Mouse (Mus musculus): ENCODE results near the gene Anxa5. TPM values are rescaled to one million over a fixed set of nuclear protein-coding genes. Genes with fewer than 3 reads are reported as not detected.

The Anxa5 gene
- polyA plus RNA-seq, 1 experiment = 45.1 TPM

DNA sequence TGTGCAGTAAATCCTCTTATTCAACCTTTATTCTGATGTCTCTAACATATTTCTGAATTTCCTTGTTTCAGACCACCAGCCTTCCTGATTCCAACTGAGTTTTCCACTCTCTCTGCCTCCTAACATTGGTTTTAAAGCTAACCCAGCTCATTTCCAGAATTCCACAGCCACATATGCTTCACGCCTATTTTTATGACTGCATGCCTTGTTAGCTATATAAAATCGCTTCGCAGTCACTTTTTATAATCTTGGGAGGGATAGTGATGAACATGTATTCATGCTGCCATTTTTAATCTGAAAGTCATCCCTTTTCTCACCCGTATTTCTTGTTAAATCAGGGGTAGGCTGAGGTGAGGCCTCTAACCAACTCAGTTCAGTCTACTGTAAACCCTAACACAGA lies 8.6 kb upstream of the Anxa5 start:
- TF ChIP-seq POLR2A (IDR thresholded peaks at IDR 0.05; ENCODE audit: borderline replicate concordance, control insufficient read depth, low read depth, low read length) (no peak), CTCF (IDR thresholded peaks at IDR 0.05; ENCODE audit: control insufficient read depth, insufficient read depth, low read length) (no peak)
- Histone ChIP-seq H3K4me1 (ENCODE audit: control insufficient read depth, insufficient read depth, low read length) (no peaks in the 10 kb centered on the region), H3K4me3 (replicated peaks; ENCODE audit: control insufficient read depth, low read depth, low read length) (no peak overlapping the region), H3K27ac (ENCODE audit: control insufficient read depth, insufficient read depth, low read depth, low read length, poor library complexity) (no peak overlapping the region)
- 81% methylated on average over 4 of the region's 4 CpGs for WGBS

DNA sequence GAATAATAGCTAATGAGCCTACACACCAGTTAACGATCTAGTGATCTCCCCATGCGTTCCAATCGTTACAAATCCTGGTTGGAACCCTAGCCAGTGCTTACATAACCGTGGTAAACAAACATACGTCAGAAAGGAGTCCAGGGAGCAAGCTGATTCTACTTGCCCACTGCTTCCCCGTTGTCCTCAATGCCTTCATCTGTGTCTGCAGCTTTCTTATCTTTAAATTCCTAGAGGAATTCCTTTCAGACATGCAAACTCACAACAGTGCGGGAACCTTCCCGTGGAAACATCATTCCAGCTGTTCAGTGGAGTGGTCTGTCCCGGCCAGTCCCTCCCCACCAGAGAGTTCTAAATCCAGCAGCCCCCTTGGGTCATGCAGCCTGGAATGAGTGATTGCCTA lies 7.2 kb upstream of the Anxa5 start:
- TF ChIP-seq CTCF (IDR thresholded peaks at IDR 0.05; ENCODE audit: control insufficient read depth, insufficient read depth, low read length) = no peak
- TF ChIP-seq POLR2A (IDR thresholded peaks at IDR 0.05; ENCODE audit: borderline replicate concordance, control insufficient read depth, low read depth, low read length) = no peak
- Histone ChIP-seq H3K27ac (ENCODE audit: control insufficient read depth, insufficient read depth, low read depth, low read length, poor library complexity) (no peak overlapping the region), H3K4me1 (ENCODE audit: control insufficient read depth, insufficient read depth, low read length) (no peaks in the 10 kb centered on the region), H3K4me3 (replicated peaks; ENCODE audit: control insufficient read depth, low read depth, low read length) (no peak overlapping the region)
- 66% methylated on average over 9 of the region's 9 CpGs for WGBS

DNA sequence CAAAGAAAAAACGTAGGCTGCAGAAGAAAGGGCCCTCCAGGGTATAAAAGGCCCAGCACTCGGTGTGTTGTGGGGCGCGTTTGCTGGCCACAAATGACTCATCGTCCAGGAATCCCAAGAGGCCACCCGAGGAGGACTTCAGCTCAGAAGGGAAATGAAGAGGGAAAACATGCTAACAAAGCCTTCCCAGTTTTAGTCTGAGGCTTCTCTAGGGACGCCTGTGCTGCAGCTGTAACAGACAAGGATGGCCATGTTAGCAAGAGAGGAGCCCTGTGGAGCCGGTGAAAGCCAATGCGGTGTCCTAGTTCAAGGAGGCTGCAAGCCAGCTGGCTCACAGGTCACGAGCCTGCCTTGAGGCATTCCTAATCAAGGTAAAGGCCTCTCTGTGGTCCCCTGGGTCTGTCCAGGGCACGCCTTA lies 6.1 kb upstream of the Anxa5 start:
- WGBS = 63% methylated on average over 11 of the region's 11 CpGs

DNA sequence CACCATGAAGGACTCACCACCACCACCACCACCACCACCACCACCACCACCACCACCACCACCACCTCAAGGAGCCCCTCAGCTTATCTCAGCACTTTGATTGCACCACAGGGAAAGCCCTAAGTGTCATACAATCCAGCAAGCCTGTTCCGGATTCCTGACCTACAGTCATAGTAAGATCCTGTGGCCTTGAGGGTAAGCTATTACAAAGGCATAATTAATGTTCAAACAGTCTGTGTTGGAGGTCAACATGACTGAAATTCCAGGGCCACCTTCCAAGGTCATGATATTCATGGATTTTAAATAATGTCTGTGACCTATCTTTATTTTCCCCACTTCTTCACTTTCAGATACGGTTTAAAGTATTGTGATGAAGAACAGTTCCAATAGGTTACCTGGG lies 4.8 kb upstream of the Anxa5 start:
- 83% methylated on average over 2 of the region's 2 CpGs for WGBS
- no peak overlapping the region for H3K4me3 ChIP-seq (replicated peaks; ENCODE audit: control insufficient read depth, low read depth, low read length)
- peaks cover 2% of the 10 kb centered on the region; the same call in 1 of the 2 replicates for H3K4me1 ChIP-seq (ENCODE audit: control insufficient read depth, insufficient read depth, low read length)
- no peak overlapping the region for H3K27ac ChIP-seq (ENCODE audit: control insufficient read depth, insufficient read depth, low read depth, low read length, poor library complexity)
- TF ChIP-seq POLR2A (IDR thresholded peaks at IDR 0.05; ENCODE audit: borderline replicate concordance, control insufficient read depth, low read depth, low read length) = no peak
- no peak for TF ChIP-seq CTCF (IDR thresholded peaks at IDR 0.05; ENCODE audit: control insufficient read depth, insufficient read depth, low read length)

More for the DNA sequence above, 6.1 kb upstream of the Anxa5 start:
- TF ChIP-seq CTCF (IDR thresholded peaks at IDR 0.05; ENCODE audit: control insufficient read depth, insufficient read depth, low read length) = no peak
- TF ChIP-seq POLR2A (IDR thresholded peaks at IDR 0.05; ENCODE audit: borderline replicate concordance, control insufficient read depth, low read depth, low read length) = no peak
- Histone ChIP-seq H3K4me1 (ENCODE audit: control insufficient read depth, insufficient read depth, low read length) (no peaks in the 10 kb centered on the region), H3K27ac (ENCODE audit: control insufficient read depth, insufficient read depth, low read depth, low read length, poor library complexity) (no peak overlapping the region), H3K4me3 (replicated peaks; ENCODE audit: control insufficient read depth, low read depth, low read length) (no peak overlapping the region)

DNA sequence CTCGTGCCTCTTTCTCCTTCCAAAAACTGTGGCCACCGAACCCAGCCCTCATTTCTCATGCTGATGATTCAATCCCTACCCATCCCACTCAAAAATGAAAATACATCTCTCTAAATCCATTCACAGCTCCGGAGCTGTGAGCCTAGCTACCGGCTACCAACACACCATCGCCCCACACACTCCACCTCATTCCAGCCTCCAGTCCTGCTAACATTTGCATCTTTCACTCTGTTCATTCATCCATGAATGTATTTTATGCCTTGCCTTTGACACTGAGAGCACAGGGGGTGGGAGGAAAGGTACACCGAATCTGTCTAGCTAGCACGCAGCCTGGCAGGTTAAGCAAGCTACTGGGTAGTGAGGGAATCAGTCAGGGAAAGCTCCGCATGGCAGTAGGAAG lies 3.1 kb upstream of the Anxa5 start:
- 86% methylated on average over 8 of the region's 8 CpGs for WGBS
- H3K4me3 ChIP-seq (replicated peaks; ENCODE audit: control insufficient read depth, low read depth, low read length) = no peak overlapping the region
- H3K27ac ChIP-seq (ENCODE audit: control insufficient read depth, insufficient read depth, low read depth, low read length, poor library complexity) = no peak overlapping the region
- no peak for TF ChIP-seq POLR2A (IDR thresholded peaks at IDR 0.05; ENCODE audit: borderline replicate concordance, control insufficient read depth, low read depth, low read length)
- no peak for TF ChIP-seq CTCF (IDR thresholded peaks at IDR 0.05; ENCODE audit: control insufficient read depth, insufficient read depth, low read length)
- H3K4me1 ChIP-seq (ENCODE audit: control insufficient read depth, insufficient read depth, low read length) = peaks cover 2% of the 10 kb centered on the region; the same call in 1 of the 2 replicates

DNA sequence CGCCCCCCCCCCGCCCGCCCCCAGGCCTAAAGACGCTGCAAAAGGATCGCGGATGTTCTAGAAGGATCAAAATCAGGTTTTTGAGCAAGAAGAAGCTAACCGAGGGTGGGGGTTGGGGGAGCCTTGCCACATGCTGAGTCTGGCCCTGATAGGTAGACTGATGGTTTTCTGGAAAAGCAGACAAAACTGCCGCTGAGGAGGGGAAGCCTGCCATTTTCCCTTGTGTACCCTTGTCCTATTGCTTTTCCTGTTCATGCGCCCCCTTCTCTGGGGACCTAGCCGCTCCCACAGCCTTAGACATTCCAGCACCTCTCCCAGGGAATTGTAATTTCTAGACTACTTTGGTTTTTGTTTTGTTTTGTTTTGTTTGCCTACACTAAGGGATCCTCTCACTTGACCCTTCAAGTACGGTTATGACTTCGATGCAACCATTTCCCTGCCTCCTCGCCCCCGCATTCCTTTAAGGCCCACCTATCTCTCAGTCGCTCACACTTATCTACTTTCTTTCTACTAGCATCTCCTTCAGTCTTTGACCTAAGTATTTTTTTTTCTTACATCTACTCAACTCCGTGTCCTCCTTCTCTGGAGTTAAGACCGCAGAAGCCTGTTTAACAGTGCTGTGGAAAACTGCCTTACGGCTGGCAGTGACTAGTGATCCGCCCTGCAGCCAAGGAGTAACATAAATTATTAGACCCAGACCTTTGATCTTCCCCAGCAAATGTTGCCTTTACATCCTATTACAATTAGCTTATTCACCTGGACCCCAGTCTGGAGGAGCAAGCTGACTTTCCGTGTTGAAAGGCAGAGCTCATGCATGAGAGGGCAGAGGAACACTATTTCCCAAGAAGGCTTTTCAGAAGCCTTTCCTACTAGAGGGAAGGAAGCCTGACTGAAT lies 814 bp upstream of the Anxa5 start:
- H3K4me1 ChIP-seq (ENCODE audit: control insufficient read depth, insufficient read depth, low read length) = peaks cover 2% of the 10 kb centered on the region; the same call in 1 of the 2 replicates
- WGBS = 53% methylated on average over 20 of the region's 20 CpGs
- no peak for TF ChIP-seq POLR2A (IDR thresholded peaks at IDR 0.05; ENCODE audit: borderline replicate concordance, control insufficient read depth, low read depth, low read length)
- TF ChIP-seq CTCF (IDR thresholded peaks at IDR 0.05; ENCODE audit: control insufficient read depth, insufficient read depth, low read length) = no peak
- no peak overlapping the region for H3K27ac ChIP-seq (ENCODE audit: control insufficient read depth, insufficient read depth, low read depth, low read length, poor library complexity)
- peak overlapping the region; percentile 35 for H3K4me3 ChIP-seq (replicated peaks; ENCODE audit: control insufficient read depth, low read depth, low read length)

DNA sequence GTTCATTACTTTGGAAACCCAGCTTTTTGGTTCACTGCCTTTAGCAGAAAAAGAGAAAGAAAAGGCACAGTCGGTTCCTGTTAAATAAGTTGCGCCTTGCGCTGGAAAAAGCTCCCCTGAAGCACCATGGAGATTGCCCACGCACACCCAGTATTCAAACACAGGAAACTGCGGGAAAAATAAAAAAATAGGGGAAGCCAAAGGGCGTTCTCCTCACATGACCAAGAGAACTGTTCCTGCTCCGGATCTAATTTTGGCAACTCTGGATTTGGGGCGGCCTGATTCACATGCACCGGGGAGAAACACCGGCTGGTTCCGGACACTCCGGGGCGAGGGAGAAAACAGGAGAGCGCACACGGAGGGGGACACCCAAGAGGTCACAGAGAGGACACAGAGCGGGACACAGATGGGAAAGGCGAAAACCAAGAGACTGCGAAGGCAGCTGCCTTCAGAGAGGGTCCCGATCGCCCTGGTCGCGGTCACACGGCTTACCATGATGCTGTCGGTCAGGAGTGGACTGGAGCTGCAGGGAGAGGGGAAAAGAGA lies 683 bp downstream of the Anxa5 start:
- TF ChIP-seq POLR2A (IDR thresholded peaks at IDR 0.05; ENCODE audit: borderline replicate concordance, control insufficient read depth, low read depth, low read length) (no peak), CTCF (IDR thresholded peaks at IDR 0.05; ENCODE audit: control insufficient read depth, insufficient read depth, low read length) (no peak)
- peak overlapping the region; percentile 77 for H3K4me3 ChIP-seq (replicated peaks; ENCODE audit: control insufficient read depth, low read depth, low read length)
- WGBS = under 1% methylated on average over 24 of the region's 24 CpGs
- H3K27ac ChIP-seq (ENCODE audit: control insufficient read depth, insufficient read depth, low read depth, low read length, poor library complexity) = peak overlapping the region; percentile 80
- peaks cover 2% of the 10 kb centered on the region; the same call in 1 of the 2 replicates for H3K4me1 ChIP-seq (ENCODE audit: control insufficient read depth, insufficient read depth, low read length)

DNA sequence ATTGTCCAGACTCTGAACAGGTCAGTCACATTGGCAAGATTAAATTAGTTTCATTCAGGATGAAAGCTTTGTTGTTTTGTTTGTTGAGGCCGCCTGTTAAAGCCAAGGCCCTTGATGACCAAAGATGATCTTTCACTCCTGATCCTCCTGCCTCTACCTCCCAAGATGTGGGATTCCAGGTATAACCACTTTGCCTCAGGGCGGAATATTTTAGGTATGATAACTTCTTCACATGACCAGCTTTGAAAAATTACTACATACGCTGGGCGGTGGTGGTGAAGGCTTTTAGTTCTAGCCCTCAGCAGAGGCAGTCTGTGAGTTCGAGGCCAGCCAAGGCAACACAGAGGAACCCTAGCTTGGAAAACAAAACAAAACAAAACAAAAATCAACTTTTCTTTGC lies 1.3 kb downstream of the Anxa5 start:
- no peak for TF ChIP-seq POLR2A (IDR thresholded peaks at IDR 0.05; ENCODE audit: borderline replicate concordance, control insufficient read depth, low read depth, low read length)
- TF ChIP-seq CTCF (IDR thresholded peaks at IDR 0.05; ENCODE audit: control insufficient read depth, insufficient read depth, low read length) = no peak
- Histone ChIP-seq H3K27ac (ENCODE audit: control insufficient read depth, insufficient read depth, low read depth, low read length, poor library complexity) (no peak overlapping the region), H3K4me3 (replicated peaks; ENCODE audit: control insufficient read depth, low read depth, low read length) (no peak overlapping the region), H3K4me1 (ENCODE audit: control insufficient read depth, insufficient read depth, low read length) (peaks cover 2% of the 10 kb centered on the region; the same call in 1 of the 2 replicates)
- WGBS = 74% methylated on average over 5 of the region's 5 CpGs
